Mouse (Mus musculus) olfactory bulb, adult 2 months (tissue): ENCODE measurements around the gene Rab8b.

ENCODE experiments used
- CTCF ChIP-seq: fragments of 200-500 bp; IDR thresholded peaks from 2 replicates; pipeline ENCODE4 v1.5.1; 2012; ENCODE audit warnings: low read depth, mild to moderate bottlenecking, low read length, moderate library complexity; ENCODE audit not compliant: insufficient read depth
- POLR2A ChIP-seq: fragments of 200-500 bp; IDR thresholded peaks from 2 replicates; pipeline ENCODE4 v1.6.1; 2012; ENCODE audit warnings: mild to moderate bottlenecking, low read depth, low read length, moderate library complexity; ENCODE audit not compliant: insufficient read depth

DNA sequence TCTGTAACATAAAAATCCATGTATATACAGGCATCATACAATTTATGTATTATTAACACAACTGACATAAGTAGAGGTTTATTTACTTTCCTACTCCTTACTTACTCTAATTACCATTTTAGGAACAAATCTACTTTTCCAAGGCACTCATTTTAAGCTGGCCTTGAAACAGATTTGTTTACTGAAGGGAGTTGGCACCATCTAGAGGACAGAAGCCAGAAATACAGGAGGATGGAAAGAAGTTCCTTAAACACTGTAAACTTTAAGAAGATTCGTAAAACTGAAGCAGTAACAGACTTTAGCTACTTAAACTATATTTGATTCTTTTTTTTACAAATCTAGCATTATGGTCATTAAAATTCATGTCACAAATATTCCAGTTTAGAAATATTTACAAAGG is 93.5 kb downstream of the Rab8b start:
- TF ChIP-seq CTCF (no peak), POLR2A (no peak)
